Mouse (Mus musculus): ENCODE results near the gene Olfr1036. TPM values are rescaled to one million over a fixed set of nuclear protein-coding genes. Genes with fewer than 3 reads are reported as not detected.

Olfr1036 gene
- polyA plus RNA-seq (2021; fragmentation: Nextera tagmentation) = not detected in 2 replicates
- long read RNA-seq, experiment 1 = 0 reads
- long read RNA-seq, experiment 2 = 0 reads

GRCm38 (mm10) chr2:86073692-86074091, at the start of gene Olfr1036:
Gene Olfr1036, plus strand, starts transcription at chr2:86073992.

GRCm38 (mm10) chr2:86045561-86045960, 28.2 kb upstream of the Olfr1036 start, which contains the start of gene Olfr1034:
Gene Olfr1034, plus strand, starts transcription at chr2:86045861.

GRCm38 (mm10) chr2:86087285-86087684, 13.5 kb downstream of the Olfr1036 start, which contains the start of gene Olfr1037:
Gene Olfr1037, minus strand, starts transcription at chr2:86087385.

Other genes starting within 250 kb of the Olfr1036 start
- not detected in 2 replicates for gene Olfr1019, start 228.5 kb upstream of the Olfr1036 start, polyA plus RNA-seq (2021; fragmentation: Nextera tagmentation)
- gene Olfr1020, start 227.0 kb upstream of the Olfr1036 start, polyA plus RNA-seq (2021; fragmentation: Nextera tagmentation) = not detected in 2 replicates
- gene Olfr1022, start 205.4 kb upstream of the Olfr1036 start, polyA plus RNA-seq (2021; fragmentation: Nextera tagmentation) = not detected in 2 replicates
- gene Olfr1023, start 188.4 kb upstream of the Olfr1036 start, polyA plus RNA-seq (2021; fragmentation: Nextera tagmentation) = not detected in 2 replicates
- gene Olfr1024, start 168.9 kb upstream of the Olfr1036 start, polyA plus RNA-seq (2021; fragmentation: Nextera tagmentation) = not detected in 2 replicates
- gene Olfr1025-ps1, start 158.8 kb upstream of the Olfr1036 start, polyA plus RNA-seq (2021; fragmentation: Nextera tagmentation) = not detected in 2 replicates
- gene Olfr1026, start 152.4 kb upstream of the Olfr1036 start, polyA plus RNA-seq (2021; fragmentation: Nextera tagmentation) = not detected in 2 replicates
- not detected in 2 replicates for gene Olfr1028, start 123.6 kb upstream of the Olfr1036 start, polyA plus RNA-seq (2021; fragmentation: Nextera tagmentation)
- gene Olfr1029, start 100.1 kb upstream of the Olfr1036 start, polyA plus RNA-seq (2021; fragmentation: Nextera tagmentation) = not detected in 2 replicates
- not detected in 2 replicates for gene Olfr1030, start 94.7 kb upstream of the Olfr1036 start, polyA plus RNA-seq (2021; fragmentation: Nextera tagmentation)
- gene Olfr1031, start 83.7 kb upstream of the Olfr1036 start, polyA plus RNA-seq (2021; fragmentation: Nextera tagmentation) = not detected in 2 replicates
- gene Olfr1032, start 68.5 kb upstream of the Olfr1036 start, polyA plus RNA-seq (2021; fragmentation: Nextera tagmentation) = not detected in 2 replicates
- not detected in 2 replicates for gene Olfr1033, start 53.4 kb upstream of the Olfr1036 start, polyA plus RNA-seq (2021; fragmentation: Nextera tagmentation)
- gene Olfr1034, start 28.1 kb upstream of the Olfr1036 start, polyA plus RNA-seq (2021; fragmentation: Nextera tagmentation) = not detected in 2 replicates
- gene Olfr1037, start 13.4 kb downstream of the Olfr1036 start, polyA plus RNA-seq (2021; fragmentation: Nextera tagmentation) = not detected in 2 replicates
- gene Olfr1039, start 61.9 kb downstream of the Olfr1036 start, polyA plus RNA-seq (2021; fragmentation: Nextera tagmentation) = not detected in 2 replicates
- gene Olfr1040, start 72.7 kb downstream of the Olfr1036 start, polyA plus RNA-seq (2021; fragmentation: Nextera tagmentation) = not detected in 2 replicates
- not detected in 2 replicates for gene Olfr1042, start 87.8 kb downstream of the Olfr1036 start, polyA plus RNA-seq (2021; fragmentation: Nextera tagmentation)
- not detected in 2 replicates for gene Olfr1043, start 93.5 kb downstream of the Olfr1036 start, polyA plus RNA-seq (2021; fragmentation: Nextera tagmentation)
- gene Olfr1044, start 103.8 kb downstream of the Olfr1036 start, polyA plus RNA-seq (2021; fragmentation: Nextera tagmentation) = not detected in 2 replicates
- gene Olfr52, start 111.7 kb downstream of the Olfr1036 start, polyA plus RNA-seq (2021; fragmentation: Nextera tagmentation) = not detected in 2 replicates
- not detected in 2 replicates for gene Olfr1045, start 129.0 kb downstream of the Olfr1036 start, polyA plus RNA-seq (2021; fragmentation: Nextera tagmentation)
- gene Olfr1046, start 145.3 kb downstream of the Olfr1036 start, polyA plus RNA-seq (2021; fragmentation: Nextera tagmentation) = not detected in 2 replicates
- not detected in 2 replicates for gene Olfr1047, start 157.4 kb downstream of the Olfr1036 start, polyA plus RNA-seq (2021; fragmentation: Nextera tagmentation)
- gene Olfr1048, start 166.3 kb downstream of the Olfr1036 start, polyA plus RNA-seq (2021; fragmentation: Nextera tagmentation) = not detected in 2 replicates
- not detected in 2 replicates for gene Olfr1049, start 184.3 kb downstream of the Olfr1036 start, polyA plus RNA-seq (2021; fragmentation: Nextera tagmentation)
- gene Olfr1051, start 205.1 kb downstream of the Olfr1036 start, polyA plus RNA-seq (2021; fragmentation: Nextera tagmentation) = not detected in 2 replicates
- gene Olfr1052, start 218.5 kb downstream of the Olfr1036 start, polyA plus RNA-seq (2021; fragmentation: Nextera tagmentation) = not detected in 2 replicates
- gene Olfr1053, start 241.3 kb downstream of the Olfr1036 start, polyA plus RNA-seq (2021; fragmentation: Nextera tagmentation) = not detected in 2 replicates

Data from left cerebral cortex, adult 6 months (tissue).